Mouse (Mus musculus): ENCODE measurements around the gene Ctr9. TPM values are rescaled to one million over a fixed set of nuclear protein-coding genes. Genes with fewer than 3 reads are reported as not detected.

Ctr9 gene
- total and polyA plus RNA-seq, 3 experiments: 3.4 to 52.0 (median 33.7) TPM

- no peak for DNase-seq
Observed at GRCm38 (mm10) chr7:111029046-111029553, 349 bp downstream of the Ctr9 start.

DNA sequence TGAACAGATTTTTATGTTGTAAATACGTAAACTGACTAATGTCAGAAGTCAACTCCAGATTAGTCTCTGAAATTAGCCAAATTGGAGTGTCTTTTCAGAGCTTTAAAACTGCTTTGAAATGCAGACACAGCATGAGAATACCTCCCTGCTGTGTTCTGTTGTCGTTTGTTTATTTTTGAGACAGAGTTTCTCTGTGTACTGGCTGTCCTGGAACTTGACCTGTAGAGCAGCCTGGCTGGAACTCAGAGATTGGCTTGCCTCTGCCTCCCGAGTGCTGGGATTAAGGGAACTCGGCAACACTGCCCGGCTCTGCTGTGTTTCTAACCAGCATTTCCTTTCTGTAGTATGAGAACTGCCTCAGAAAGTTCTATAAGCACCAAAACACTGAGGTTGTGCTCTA, 20.2 kb downstream of the Ctr9 start:
- no peak for DNase-seq

DNA sequence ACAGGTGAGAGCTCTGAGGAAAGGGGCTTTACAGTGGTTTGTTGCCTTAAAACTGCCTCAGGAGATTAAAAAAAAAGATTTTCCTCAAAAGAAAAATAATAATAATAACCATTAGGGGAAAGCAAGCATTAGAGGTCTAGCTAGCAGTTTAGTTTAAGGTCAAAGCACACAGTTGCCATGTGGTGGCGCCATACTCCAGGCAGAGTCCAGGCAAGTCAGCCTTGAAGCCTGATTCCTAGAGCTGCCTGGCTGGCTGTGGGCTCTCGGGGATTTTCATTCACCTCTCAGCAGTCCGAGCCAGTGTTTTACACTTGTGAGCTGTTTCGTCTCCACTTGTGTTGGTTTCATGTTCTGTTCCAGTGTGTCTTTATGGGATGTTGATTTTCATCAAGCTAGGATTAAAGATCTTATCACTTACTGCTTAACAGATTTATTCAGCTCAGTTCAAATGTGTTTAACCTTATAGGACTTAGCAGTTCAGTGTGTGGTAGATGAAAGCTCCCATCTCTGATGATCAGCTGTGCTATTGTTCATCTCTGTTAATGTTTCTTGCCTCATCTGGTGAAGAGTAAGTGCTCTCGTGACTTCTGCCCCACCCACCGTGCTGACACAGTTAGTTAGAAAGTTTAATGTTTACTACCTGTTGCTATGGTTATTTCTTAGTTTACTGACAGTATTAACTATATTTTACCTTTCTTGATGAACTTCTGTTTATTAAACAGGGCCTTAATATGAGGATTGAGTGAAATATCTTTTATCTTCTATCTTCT, 21.1 kb downstream of the Ctr9 start:
- peak; percentile 79 for DNase-seq

GRCm38 (mm10) chr7:111055221-111055620, 26.5 kb downstream of the Ctr9 start:
- DNase-seq: no peak

DNA sequence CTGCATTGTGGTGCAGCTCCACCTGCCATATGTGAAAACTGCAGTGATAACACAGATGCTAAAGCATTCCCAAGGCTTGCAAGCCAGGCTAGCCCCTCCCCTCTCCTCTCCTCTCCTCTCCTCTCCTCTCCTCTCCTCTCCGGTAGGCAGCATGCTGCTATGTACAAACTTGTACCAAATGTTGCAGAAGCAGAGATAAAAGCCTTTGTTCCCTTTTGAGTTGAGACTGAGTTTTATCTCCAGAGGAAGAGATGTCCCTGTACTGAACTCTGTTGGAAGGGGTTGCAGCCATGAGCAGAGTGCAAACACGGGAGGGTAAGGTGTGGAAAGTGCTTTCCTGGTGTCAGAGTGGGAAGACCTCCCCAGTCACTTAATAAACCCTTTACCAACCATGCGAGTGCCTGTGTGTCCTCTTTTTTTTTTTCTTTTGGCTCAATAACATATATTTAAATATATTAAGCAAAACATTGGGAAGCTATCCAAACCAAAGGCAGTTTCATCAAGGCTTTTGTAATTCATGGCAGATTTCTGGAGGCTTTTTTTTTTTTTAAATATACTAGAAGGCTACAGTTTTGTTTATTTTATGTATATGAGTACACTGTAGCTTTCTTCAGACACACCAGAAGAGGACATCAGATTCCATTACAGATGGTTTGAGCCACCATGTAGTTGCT, 27.4 kb downstream of the Ctr9 start:
- DNase-seq: no peak

DNA sequence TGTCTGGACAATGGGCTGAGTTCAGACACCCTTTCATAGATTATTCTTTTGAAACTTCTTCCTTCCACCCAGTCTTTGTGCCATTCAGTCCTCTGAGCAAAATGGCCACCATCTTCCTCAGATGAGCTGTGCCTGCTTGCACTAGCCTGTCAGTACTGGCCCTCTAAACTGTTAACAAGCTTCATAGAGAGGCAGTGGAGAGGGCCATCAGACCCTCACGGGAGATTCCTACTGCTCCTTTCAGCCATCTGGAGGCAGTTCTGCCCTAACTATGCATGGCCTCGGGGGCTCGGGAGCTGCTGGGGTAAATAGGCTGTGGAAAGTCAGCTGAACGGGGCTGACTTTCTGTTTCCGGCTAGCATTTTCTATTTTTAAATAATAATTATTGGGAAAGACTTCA, 30.8 kb downstream of the Ctr9 start:
- no peak for DNase-seq

GRCm38 (mm10) chr7:111062971-111063370, 34.2 kb downstream of the Ctr9 start:
- no peak for DNase-seq

- DNase-seq: no peak
Observed at GRCm38 (mm10) chr7:111068181-111068580, 39.4 kb downstream of the Ctr9 start.

DNA sequence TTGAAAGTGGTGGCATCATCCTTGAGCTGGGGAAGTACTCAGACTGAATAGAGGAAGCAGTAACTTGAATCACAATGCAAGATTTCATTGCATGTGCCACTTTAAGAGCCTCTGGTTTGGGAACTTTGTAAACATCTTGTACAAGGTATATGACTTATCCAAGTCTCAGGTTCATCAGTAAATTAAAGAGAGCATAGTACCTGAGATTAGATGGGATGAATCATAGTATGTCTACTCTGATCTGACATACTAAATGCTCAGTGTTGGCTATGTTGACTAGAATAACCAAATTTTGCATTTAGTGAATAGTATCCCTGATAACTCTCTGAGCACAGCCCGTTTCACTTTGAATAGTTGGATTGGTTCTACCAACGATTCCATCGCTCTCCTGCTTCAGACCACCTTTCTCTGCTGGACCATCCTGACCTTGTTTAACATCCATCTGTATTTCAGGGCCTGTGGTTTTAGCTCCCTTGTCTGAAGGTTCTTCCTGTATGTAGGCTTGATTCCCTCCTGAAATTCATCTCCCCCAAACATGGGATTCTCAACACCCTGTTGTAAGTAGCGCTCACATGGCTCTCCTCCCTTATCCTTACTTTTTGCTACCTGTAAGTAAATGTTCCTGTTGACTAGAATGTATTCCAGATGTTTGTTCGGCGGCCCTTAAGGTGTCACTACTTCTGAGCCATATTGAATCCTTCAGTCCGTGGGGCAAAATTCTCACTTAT, 40.9 kb downstream of the Ctr9 start:
- no peak for DNase-seq

DNA sequence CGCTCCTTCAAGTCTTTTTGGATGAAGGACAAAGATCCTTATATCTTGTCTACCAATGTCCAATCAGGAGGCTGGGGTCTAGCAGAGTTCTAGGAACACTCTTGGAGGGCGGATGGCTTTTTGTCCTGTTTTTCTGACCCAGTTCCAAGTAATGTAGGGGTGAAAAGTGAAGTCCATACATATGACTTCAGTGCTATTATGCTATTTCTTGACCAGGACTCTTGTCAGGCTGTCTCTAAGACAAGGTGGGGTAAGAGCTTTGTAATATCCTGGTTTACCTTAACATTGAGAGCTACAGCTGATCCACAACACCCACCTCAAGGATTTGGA, 41.4 kb downstream of the Ctr9 start:
- DNase-seq: no peak

GRCm38 (mm10) chr7:111072410-111072809, 43.7 kb downstream of the Ctr9 start:
- DNase-seq: no peak

DNA sequence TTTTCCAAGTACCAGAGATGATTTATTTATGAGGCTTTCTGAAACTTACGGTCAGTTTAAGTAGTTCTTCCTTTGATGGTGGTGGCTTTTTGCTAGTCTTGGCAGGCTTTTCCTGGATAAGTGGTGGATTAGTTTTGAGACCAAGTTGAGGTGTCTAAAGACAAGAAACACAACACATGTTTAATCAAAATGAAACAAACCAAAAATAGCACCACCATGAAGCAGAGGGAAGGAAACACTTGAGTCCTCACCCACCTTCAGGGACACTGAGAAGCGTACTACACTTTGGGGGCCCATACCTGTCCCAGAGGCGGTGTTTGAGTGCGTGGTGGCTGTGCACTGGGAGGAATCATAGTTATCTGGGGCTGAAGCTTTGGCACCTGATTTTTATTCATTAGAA, 46.5 kb downstream of the Ctr9 start:
- DNase-seq: no peak

DNA sequence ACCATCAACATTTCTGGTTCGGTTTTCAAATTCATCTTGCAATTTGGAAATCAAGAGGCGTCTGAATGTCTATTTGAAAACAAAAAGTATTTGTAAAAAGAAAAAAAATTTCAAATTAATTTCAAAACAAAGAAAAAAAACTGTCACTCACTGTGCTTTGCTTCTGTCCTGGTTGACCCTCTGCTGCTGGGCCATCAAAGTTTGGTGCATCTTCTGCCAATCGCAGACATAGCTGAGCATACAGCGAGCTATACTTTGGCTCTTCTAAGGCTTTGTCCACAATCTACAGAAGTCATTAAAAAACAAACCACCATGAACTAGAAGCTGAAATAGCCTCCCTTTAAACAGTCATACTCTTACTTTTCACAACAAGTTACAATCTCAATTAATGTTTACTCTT, 49.5 kb downstream of the Ctr9 start:
- DNase-seq: no peak

DNA sequence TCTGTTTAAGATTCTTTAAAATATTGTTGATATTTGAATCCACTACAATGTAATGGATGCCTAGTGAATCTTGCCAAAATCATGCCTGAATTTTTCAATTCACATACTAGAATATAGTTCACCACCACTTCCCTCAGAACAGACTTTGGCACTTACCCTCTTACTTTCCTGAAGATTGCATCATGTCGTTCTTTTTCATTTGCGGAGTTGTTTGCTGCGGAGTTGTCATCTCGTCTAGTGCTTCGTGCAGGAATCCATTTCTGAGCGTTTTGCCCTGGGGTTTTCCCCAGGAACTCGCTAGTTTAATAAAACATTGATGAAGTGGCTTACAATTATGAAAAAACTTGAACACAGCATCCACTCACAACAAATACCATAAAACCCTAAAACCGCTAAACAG, 51.3 kb downstream of the Ctr9 start:
- no peak for DNase-seq

DNA sequence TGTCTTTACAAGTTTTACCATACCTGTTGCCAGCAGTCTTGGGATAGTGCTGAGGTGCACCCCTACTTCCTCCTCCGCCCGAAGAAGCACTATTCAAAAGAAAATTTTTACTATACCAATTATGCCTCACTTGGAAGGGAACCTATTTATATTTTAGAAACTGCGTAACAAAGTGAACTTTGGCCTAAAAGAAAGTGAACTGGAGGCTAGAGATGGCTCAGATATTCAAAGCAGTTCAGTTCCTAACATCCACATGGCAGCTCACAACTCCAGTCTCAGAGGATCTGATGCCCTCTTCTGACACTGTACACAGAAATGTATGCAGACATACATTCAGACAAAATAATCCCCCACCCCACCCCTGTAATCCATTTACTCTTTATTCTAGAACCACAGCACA, 52.1 kb downstream of the Ctr9 start:
- no peak for DNase-seq

DNA sequence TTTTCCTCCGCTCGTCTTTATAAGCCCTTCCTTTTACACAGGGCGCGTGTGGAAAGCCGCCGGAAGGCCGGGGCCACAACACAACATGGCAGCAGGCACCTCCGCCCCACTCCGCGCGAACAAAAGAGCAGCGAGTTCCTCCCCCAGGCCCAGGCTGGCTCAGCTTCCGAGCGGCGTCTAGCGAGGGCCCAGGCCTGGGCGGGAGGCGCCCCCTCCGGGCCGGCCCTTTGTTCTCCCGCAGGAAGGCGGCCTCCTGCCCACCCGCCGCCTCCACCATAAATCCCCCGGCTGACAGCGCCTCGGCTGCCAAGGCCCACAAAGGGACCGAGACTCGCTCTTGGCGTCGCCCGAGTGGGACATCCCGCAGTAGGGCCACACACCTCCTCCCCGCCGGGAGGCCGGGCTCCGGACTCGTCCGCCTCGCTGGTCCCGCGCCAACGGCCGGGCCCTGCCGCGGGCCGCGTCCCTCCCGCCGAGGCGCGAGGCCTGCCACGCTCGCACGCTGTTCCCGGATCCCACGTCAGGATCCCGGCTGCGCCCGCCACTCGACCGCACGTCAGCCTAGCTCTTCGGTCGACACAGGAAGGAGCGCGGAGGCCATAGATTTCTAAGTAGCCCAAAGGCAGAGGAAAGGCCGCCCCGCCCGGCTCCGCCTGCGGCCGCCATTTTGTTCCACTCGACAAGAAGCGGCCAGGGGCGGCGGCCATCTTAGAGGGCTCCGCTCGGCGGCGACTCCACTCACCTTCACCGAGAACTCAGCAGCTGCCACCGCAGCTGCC, 53.5 kb downstream of the Ctr9 start:
- DNase-seq: peak; percentile 92

GRCm38 (mm10) chr7:111082822-111083732, 54.3 kb downstream of the Ctr9 start, which contains the start of gene Eif4g2:
Gene Eif4g2 (minus strand): TSS chr7:111083030.
- peak; percentile 100 for DNase-seq

DNA sequence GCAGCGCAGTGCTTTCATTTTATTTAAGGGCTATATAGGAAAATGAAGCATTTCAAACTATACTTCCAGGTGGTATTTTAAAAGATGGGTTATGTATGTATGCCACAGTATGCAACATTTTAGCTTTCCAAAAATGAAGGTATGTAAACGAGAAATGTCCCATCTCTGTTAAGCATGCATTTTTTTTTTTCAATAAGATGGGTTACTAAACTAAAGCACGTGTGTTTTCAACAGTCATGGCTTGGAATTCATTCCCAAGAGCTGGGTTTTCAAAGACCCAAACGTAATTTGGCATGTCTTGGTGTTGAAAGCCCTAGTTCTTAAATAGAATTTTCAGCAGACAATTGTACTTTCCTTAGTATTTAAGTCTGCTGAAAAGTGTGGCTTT, 55.0 kb downstream of the Ctr9 start:
- DNase-seq: no peak

- DNase-seq: no peak
Observed at GRCm38 (mm10) chr7:111084443-111084842, 55.7 kb downstream of the Ctr9 start.

DNA sequence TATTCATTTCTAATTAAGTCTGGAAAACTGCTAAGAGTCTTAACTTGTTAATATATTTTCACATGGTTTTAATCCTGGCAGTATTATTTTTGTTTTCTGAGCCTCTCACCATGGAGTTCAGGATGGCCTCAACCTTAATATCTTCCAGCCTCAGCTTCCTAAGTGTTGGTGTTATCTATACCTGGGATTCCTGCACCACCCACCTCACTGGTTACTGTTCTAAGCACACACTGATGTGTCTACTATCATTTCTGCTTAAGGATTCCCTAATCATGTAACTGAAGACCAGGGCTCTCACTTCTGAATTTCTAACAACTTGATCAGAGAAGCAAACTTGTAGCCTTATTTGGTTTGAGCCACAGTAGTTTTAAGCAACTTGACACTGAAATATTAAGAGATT, 56.4 kb downstream of the Ctr9 start:
- no peak for DNase-seq

DNA sequence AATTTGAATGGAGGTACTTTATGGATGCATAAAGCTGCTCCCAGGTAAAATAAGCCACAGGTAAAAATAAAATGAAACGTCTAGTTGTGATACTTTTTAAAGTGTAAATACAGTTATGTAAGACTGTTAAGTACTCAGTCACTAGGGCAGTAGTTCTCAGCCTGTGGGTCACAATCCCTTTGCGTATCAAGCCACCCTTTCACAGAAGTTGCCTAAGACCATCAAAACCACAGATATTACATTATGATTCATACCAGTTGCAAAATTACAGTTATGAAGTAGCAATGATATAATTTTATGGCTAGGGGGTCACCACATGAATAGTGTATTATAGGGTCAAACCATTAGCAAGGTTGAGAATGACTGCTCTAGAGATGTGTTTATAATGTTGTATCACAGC, 66.4 kb downstream of the Ctr9 start:
- DNase-seq: no peak
